ENCODE assay signal across 11 mouse cellular contexts in the genomic region with DNA sequence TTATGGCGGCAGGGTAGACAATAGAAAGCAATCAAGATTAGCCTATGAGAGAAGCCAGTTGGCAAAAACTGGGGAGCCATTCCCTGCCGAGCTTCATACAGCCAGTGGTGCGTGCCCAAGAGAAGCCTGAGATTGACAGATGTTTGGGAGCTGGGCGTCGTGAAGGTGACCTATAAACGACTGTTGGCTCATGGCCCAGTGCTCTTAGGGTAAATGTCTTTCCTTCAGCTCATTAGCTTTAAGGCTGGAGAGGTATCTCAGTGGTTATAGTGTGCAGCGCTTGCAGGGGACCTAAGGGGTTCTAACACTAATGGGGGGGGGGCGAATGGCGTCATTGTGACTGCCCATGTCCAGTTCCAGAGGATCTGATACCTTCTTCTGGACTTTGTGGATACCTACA. TPM values are rescaled to one million over a fixed set of nuclear protein-coding genes. Genes with fewer than 3 reads are reported as not detected.
DNase-seq lines count a peak whose midpoint lies in the region; ATAC-seq and TF ChIP-seq lines count a peak whose summit lies in the region.
"Had no signal": no experiment of that assay in that cellular context is flagged by ENCODE, and none has a peak within 500 bp of the region (broad histone marks: within the 10 kb centered on the region; RNA-seq: fewer than 3 reads in every experiment).

No protein-coding gene starts in this region.

- TF ChIP-seq POLR2A in kidney, adult 2 months (IDR thresholded peaks at IDR 0.05; ENCODE audit: low read depth, low read length): no peak
- TF ChIP-seq POLR2A in lung, adult 2 months (IDR thresholded peaks at IDR 0.05; ENCODE audit: borderline replicate concordance, extremely low read depth, low read depth, low read length): no peak

- H3K4me1 ChIP-seq in kidney, adult 2 months (ENCODE audit: control insufficient read depth, insufficient read depth, low read length): peaks cover 15% of the 10 kb centered on the region
- H3K4me1 ChIP-seq in kidney, embryonic 14.5 days (ENCODE audit: control insufficient read depth, insufficient read depth, low read length): 0 out of 2 replicates have a peak, but pooled peaks cover 4% of the 10 kb centered on the region
- H3K4me1 ChIP-seq in lung, postnatal 0 days (ENCODE audit: insufficient read depth, low read depth, low read length): no peaks in the 10 kb centered on the region
- H3K4me1 ChIP-seq in lung, adult 2 months (ENCODE audit: control insufficient read depth, insufficient read depth, low read length): peaks cover 10% of the 10 kb centered on the region
- peaks cover 14% of the 10 kb centered on the region for H3K4me1 ChIP-seq in limb, embryonic 13.5 days
- H3K4me1 ChIP-seq in neural tube, embryonic 15.5 days: peaks cover 18% of the 10 kb centered on the region; the same call in 1 of the 2 replicates
- no peaks in the 10 kb centered on the region for H3K4me1 ChIP-seq in forebrain, embryonic 16.5 days (replicated peaks; ENCODE audit: control insufficient read depth, insufficient read depth, low read length)

- DNase-seq in kidney, adult 2 months: peak; percentile 31
- no peak for DNase-seq in lung, postnatal 0 days (ENCODE audit: low spot score)
- no peak for DNase-seq in lung, adult 2 months
- DNase-seq: cerebellum, adult 9-11 months; lung, postnatal 4 days; right cerebral cortex, postnatal 4 days; thymus, postnatal 4 days had no signal

- peak overlapping the region; percentile 12; the same call in 1 of the 2 replicates for H3K27ac ChIP-seq in kidney, adult 2 months (ENCODE audit: insufficient read depth, low read depth, low read length)
- H3K27ac ChIP-seq in kidney, embryonic 14.5 days (ENCODE audit: low read depth, low read length): no peak overlapping the region; the same call in 1 of the 2 replicates
- H3K27ac ChIP-seq in lung, postnatal 0 days (ENCODE audit: low read length): peak overlapping the region; percentile 76
- H3K27ac ChIP-seq in limb, embryonic 13.5 days: 0 out of 2 replicates have a peak overlapping the region, but pooled peaks have one; percentile 73
- peak overlapping the region; percentile 63 for H3K27ac ChIP-seq in neural tube, embryonic 15.5 days (replicated peaks)
- H3K27ac ChIP-seq in forebrain, embryonic 16.5 days (ENCODE audit: low read length): no peak overlapping the region

- H3K9me3 ChIP-seq in kidney, embryonic 14.5 days (ENCODE audit: control insufficient read depth, low read length): no peaks in the 10 kb centered on the region
- H3K9me3 ChIP-seq in lung, postnatal 0 days (ENCODE audit: low read length): no peaks in the 10 kb centered on the region
- no peaks in the 10 kb centered on the region for H3K9me3 ChIP-seq in limb, embryonic 13.5 days
- H3K9me3 ChIP-seq in neural tube, embryonic 15.5 days (replicated peaks): no peaks in the 10 kb centered on the region
- H3K9me3 ChIP-seq in forebrain, embryonic 16.5 days (ENCODE audit: control insufficient read depth, low read length): no peaks in the 10 kb centered on the region

- TF ChIP-seq EP300 in lung, postnatal 0 days (IDR thresholded peaks at IDR 0.05): no peak

- no peak overlapping the region for H3K9ac ChIP-seq in kidney, embryonic 14.5 days (ENCODE audit: low read depth, low read length)
- H3K9ac ChIP-seq in lung, postnatal 0 days (replicated peaks; ENCODE audit: low read depth): no peak overlapping the region
- H3K9ac ChIP-seq in limb, embryonic 13.5 days: no peak overlapping the region
- no peak overlapping the region for H3K9ac ChIP-seq in neural tube, embryonic 15.5 days (replicated peaks)
- H3K9ac ChIP-seq in forebrain, embryonic 16.5 days (replicated peaks; ENCODE audit: low read depth, low read length): no peak overlapping the region

- H3K36me3 ChIP-seq in kidney, adult 2 months (ENCODE audit: control insufficient read depth, insufficient read depth, low read length): no peaks in the 10 kb centered on the region
- no peaks in the 10 kb centered on the region for H3K36me3 ChIP-seq in kidney, embryonic 14.5 days (ENCODE audit: control insufficient read depth, insufficient read depth, low read length)
- no peaks in the 10 kb centered on the region for H3K36me3 ChIP-seq in lung, postnatal 0 days (ENCODE audit: insufficient read depth, low read length)
- H3K36me3 ChIP-seq in limb, embryonic 13.5 days: no peaks in the 10 kb centered on the region
- no peaks in the 10 kb centered on the region for H3K36me3 ChIP-seq in neural tube, embryonic 15.5 days
- H3K36me3 ChIP-seq in forebrain, embryonic 16.5 days (ENCODE audit: control insufficient read depth, insufficient read depth): no peaks in the 10 kb centered on the region

- ATAC-seq in kidney, embryonic 14.5 days (ENCODE audit: low FRiP score, low TSS enrichment): no peak
- ATAC-seq in lung, postnatal 0 days: no peak
- peak; percentile 34; the same call in 1 of the 2 replicates for ATAC-seq in limb, embryonic 13.5 days (ENCODE audit: low FRiP score, low read depth)
- ATAC-seq in neural tube, embryonic 15.5 days (ENCODE audit: low FRiP score): no peak
- no peak for ATAC-seq in forebrain, embryonic 16.5 days

- 60% methylated on average over 9 of the region's 9 CpGs for WGBS in kidney, adult 2 months
- whole genome bisulfite sequencing in kidney, embryonic 14.5 days: 58% methylated on average over 9 of the region's 9 CpGs
- 68% methylated on average over 9 of the region's 9 CpGs for WGBS in lung, postnatal 0 days
- WGBS in lung, adult 2 months: 80% methylated on average over 9 of the region's 9 CpGs
- 47% methylated on average over 9 of the region's 9 CpGs for WGBS in limb, embryonic 13.5 days
- 52% methylated on average over 9 of the region's 9 CpGs for WGBS in neural tube, embryonic 15.5 days
- WGBS in forebrain, embryonic 16.5 days: 59% methylated on average over 9 of the region's 9 CpGs

- no peaks in the 10 kb centered on the region for H3K27me3 ChIP-seq in kidney, adult 2 months (replicated peaks; ENCODE audit: control insufficient read depth, insufficient read depth, low read length)
- H3K27me3 ChIP-seq in kidney, embryonic 14.5 days (ENCODE audit: control insufficient read depth, insufficient read depth, low read length): no peaks in the 10 kb centered on the region
- H3K27me3 ChIP-seq in lung, postnatal 0 days (replicated peaks; ENCODE audit: insufficient read depth, low read length): no peaks in the 10 kb centered on the region
- no peaks in the 10 kb centered on the region for H3K27me3 ChIP-seq in limb, embryonic 13.5 days
- H3K27me3 ChIP-seq in neural tube, embryonic 15.5 days (replicated peaks): no peaks in the 10 kb centered on the region
- no peaks in the 10 kb centered on the region; the same call in 1 of the 2 replicates for H3K27me3 ChIP-seq in forebrain, embryonic 16.5 days (replicated peaks; ENCODE audit: control insufficient read depth, insufficient read depth, low read length)

- no peak overlapping the region for H3K4me3 ChIP-seq in kidney, adult 2 months (ENCODE audit: insufficient read depth, low read depth, low read length)
- H3K4me3 ChIP-seq in kidney, embryonic 14.5 days (ENCODE audit: low read length): no peak overlapping the region
- H3K4me3 ChIP-seq in lung, postnatal 0 days (ENCODE audit: low read depth, low read length): no peak overlapping the region
- H3K4me3 ChIP-seq in lung, adult 2 months (replicated peaks; ENCODE audit: extremely low read depth, low read depth, low read length): no peak overlapping the region
- no peak overlapping the region for H3K4me3 ChIP-seq in limb, embryonic 13.5 days
- no peak overlapping the region for H3K4me3 ChIP-seq in neural tube, embryonic 15.5 days (replicated peaks)
- no peak overlapping the region for H3K4me3 ChIP-seq in forebrain, embryonic 16.5 days (replicated peaks; ENCODE audit: low read length)

- no peak overlapping the region for H3K4me2 ChIP-seq in kidney, embryonic 14.5 days (replicated peaks; ENCODE audit: low read depth, low read length)
- H3K4me2 ChIP-seq in lung, postnatal 0 days (replicated peaks; ENCODE audit: low read depth, low read length): no peak overlapping the region
- peak overlapping the region; percentile 65 for H3K4me2 ChIP-seq in limb, embryonic 13.5 days (replicated peaks)
- no peak overlapping the region for H3K4me2 ChIP-seq in neural tube, embryonic 15.5 days
- H3K4me2 ChIP-seq in forebrain, embryonic 16.5 days (ENCODE audit: low read length): no peak overlapping the region

- no peak for TF ChIP-seq CTCF in kidney, adult 2 months (conservative IDR thresholded peaks at IDR 0.05; ENCODE audit: insufficient read depth, insufficient read length, low read depth, low read length)
- no peak for TF ChIP-seq CTCF in lung, postnatal 0 days (IDR thresholded peaks at IDR 0.05)
- no peak for TF ChIP-seq CTCF in lung, adult 2 months (IDR thresholded peaks at IDR 0.05; ENCODE audit: insufficient read depth, low read length)

RNA-seq across cellular contexts. Expression of a gene that starts 21.8 kb away (rescaled TPM):
- polyA plus RNA-seq in kidney, adult 2 months (2012; rRNA removed): 11.6 and 12.4 TPM in 2 replicates
- polyA plus RNA-seq in kidney, embryonic 14.5 days (2014; fragmentation: Nextera tagmentation; extraction: Ambion mirVana): 48.1 and 50.2 TPM in 2 replicates
- polyA plus RNA-seq in lung, postnatal 0 days (2015; fragmentation: Nextera tagmentation; extraction: Ambion mirVana): 42.2 and 48.7 TPM in 2 replicates
- polyA plus RNA-seq in lung, adult 2 months (2012; rRNA removed): 7.6 and 7.7 TPM in 2 replicates
- 55.4 and 55.8 TPM in 2 replicates for polyA plus RNA-seq in limb, embryonic 13.5 days (2015; fragmentation: Nextera tagmentation; extraction: Ambion mirVana)
- 106 and 113 TPM in 2 replicates for polyA plus RNA-seq in neural tube, embryonic 15.5 days (2015; fragmentation: Nextera tagmentation; extraction: Ambion mirVana)
- 73.3 and 74.0 TPM in 2 replicates for polyA plus RNA-seq in forebrain, embryonic 16.5 days (2015; fragmentation: Nextera tagmentation; extraction: Ambion mirVana)

Comparison
In these comparisons a context has a peak if more than half of its experiments do, and no peak if none do; other contexts are left out.
1. H3K27ac ChIP-seq: peak in kidney, adult 2 months (single experiment), lung, postnatal 0 days (single experiment), limb, embryonic 13.5 days (single experiment) and neural tube, embryonic 15.5 days (single experiment); none in kidney, embryonic 14.5 days (single experiment) and forebrain, embryonic 16.5 days (single experiment).